Mouse (Mus musculus) layer of hippocampus, adult 6 months (tissue): ENCODE data around the gene Canx. TPM values are rescaled to one million over a fixed set of nuclear protein-coding genes. Genes with fewer than 3 reads are reported as not detected.

Experiments
- long read RNA-seq, 2 experiments: library from polyadenylated mRNA; unstranded; transcript quantifications; one replicate each; pipeline ENCODE4 v2.0.0; 2019 to 2020
- microRNA-seq: library from miRNA; unstranded; fragments of <30 nt; microRNA quantifications from one replicate; pipeline ENCODE4 v1.2.0, GENCODE M21; 2020
- polyA plus RNA-seq: library from polyadenylated mRNA; unstranded; fragments of <200 nt; fragmentation: Nextera tagmentation; gene quantifications from 2 replicates; pipeline ENCODE4 v1.2.3, GENCODE M21; 2021

The Canx gene
- 113 and 172 TPM in 2 replicates for polyA plus RNA-seq
- long read RNA-seq, experiment 1, full-length matches to known transcripts = 88 of 413 reads
- long read RNA-seq, experiment 1, partial matches to known transcripts = 221 of 413 reads
- long read RNA-seq, experiment 1, other reads (novel, unspliced or antisense) = 104 of 413 reads
- long read RNA-seq, experiment 2, full-length matches to known transcripts = 901 of 1,127 reads
- long read RNA-seq, experiment 2, partial matches to known transcripts = 87 of 1,127 reads
- long read RNA-seq, experiment 2, other reads (novel, unspliced or antisense) = 139 of 1,127 reads

GRCm38 (mm10) chr11:50325496-50326301 is at the start of gene Canx:
TSS of gene Canx (minus strand) at chr11:50325673.

DNA sequence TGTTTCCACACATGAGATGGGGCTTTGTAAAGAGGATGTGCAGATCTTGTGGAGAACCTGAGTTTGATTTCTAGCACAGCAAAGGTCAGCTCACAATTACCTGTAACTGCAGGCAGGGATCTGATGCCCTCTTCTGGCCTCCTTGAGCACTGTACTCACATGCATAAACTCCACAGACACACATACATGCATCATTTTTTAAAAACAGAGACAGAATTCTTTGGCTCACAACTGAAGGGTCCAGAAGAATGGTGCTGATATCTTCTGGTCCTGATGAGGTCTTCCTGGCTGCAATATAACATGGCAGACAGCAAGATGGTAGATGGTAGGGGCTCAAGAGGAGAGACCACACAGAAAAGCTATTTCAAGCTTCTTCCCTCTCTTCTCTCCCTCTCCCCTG is 28.7 kb upstream of the Canx start, which contains the start of gene Cby3:
Gene Cby3, plus strand, starts transcription at position 301 of the 400 bp plus-strand sequence.

DNA sequence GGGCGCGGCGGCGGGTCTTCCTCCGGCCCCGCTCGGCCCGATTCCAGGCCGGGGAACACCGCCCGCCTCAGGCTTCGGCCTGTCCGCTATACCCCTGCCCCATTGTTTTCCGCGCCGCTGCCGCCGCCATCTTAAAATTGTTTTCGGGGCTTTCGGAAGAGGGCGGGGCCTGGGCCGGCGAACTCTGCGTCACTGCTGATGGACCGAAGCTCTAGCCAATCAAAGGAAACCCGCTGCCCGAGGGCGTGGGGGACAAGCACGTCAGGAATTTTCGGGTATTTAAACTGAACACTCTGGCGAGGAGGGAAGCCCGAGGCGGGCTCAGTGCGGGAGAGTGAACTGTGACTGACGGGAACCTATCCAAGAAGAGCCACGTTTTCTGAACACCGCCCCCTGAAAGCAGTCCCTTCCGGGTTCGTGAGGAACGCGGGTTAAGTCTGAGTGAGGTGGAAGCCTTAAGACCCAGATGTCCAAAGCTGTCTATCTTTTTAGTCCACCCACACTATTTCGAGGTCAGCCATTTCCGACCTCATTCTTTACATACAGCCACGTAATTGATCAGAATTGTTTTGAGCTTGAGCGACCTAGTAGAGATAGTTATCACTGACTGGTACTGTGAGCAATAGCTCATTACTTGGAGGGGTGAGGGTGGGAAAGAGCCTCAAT is 33.1 kb downstream of the Canx start, which contains the start of gene Maml1:
Gene Maml1, minus strand, starts transcription at position 122 of the 666 bp plus-strand sequence.

Small RNA genes lying within 50 kb of the gene (microRNA-seq; reads per million reads assigned to microRNA genes)
- not detected for gene Mir804

Other genes with a start within 250 kb of the Canx start
- gene Tbc1d9b, start 194.3 kb downstream of the Canx start, polyA plus RNA-seq = 71.5 and 76.8 TPM in 2 replicates
- gene Mrnip, start 151.2 kb downstream of the Canx start, polyA plus RNA-seq = 19.9 and 20.0 TPM in 2 replicates
- 303 and 334 TPM in 2 replicates for gene Sqstm1, start 114.8 kb downstream of the Canx start, polyA plus RNA-seq
- 13.5 and 13.6 TPM in 2 replicates for gene Mgat4b, start 114.8 kb downstream of the Canx start, polyA plus RNA-seq
- gene Ltc4s, start 87.1 kb downstream of the Canx start, polyA plus RNA-seq = 15.3 and 43.1 TPM in 2 replicates
- gene Maml1, start 33.4 kb downstream of the Canx start, polyA plus RNA-seq = 0.84 and 1.1 TPM in 2 replicates
- gene Cby3, start 28.8 kb upstream of the Canx start, polyA plus RNA-seq = 0.36 and 0.74 TPM in 2 replicates
- gene Hnrnph1, start 51.3 kb upstream of the Canx start, polyA plus RNA-seq = 29.3 and 32.9 TPM in 2 replicates
- gene Rufy1, start 105.5 kb upstream of the Canx start, polyA plus RNA-seq = 23.4 and 23.5 TPM in 2 replicates